Comparison of ENCODE assay signal across 8 mouse cellular contexts in genomic region chr10:83649037-83649436, GRCm38 (mm10). TPM values are rescaled to one million over a fixed set of nuclear protein-coding genes. Genes with fewer than 3 reads are reported as not detected.
DNase-seq lines count a peak whose midpoint lies in the region; ATAC-seq and TF ChIP-seq lines count a peak whose summit lies in the region.

No protein-coding gene starts in this region.

- H3K4me2 ChIP-seq in embryonic facial prominence, embryonic 11.5 days (ENCODE audit: low read depth, low read length) = peak overlapping the region; percentile 57
- H3K4me2 ChIP-seq in intestine, embryonic 15.5 days (replicated peaks) = peak overlapping the region; percentile 71
- H3K4me2 ChIP-seq in midbrain, embryonic 16.5 days (ENCODE audit: low read length) = peak overlapping the region; percentile 62

- H3K27me3 ChIP-seq in kidney, adult 2 months (replicated peaks; ENCODE audit: control insufficient read depth, insufficient read depth, low read length) = no peaks in the 10 kb centered on the region
- no peaks in the 10 kb centered on the region for H3K27me3 ChIP-seq in embryonic facial prominence, embryonic 11.5 days (ENCODE audit: control insufficient read depth, insufficient read depth, low read length)
- no peaks in the 10 kb centered on the region for H3K27me3 ChIP-seq in intestine, embryonic 15.5 days (replicated peaks)
- no peaks in the 10 kb centered on the region for H3K27me3 ChIP-seq in midbrain, embryonic 16.5 days (ENCODE audit: control insufficient read depth, insufficient read depth, low read depth, low read length)

- peaks cover 7% of the 10 kb centered on the region; the same call in 1 of the 2 replicates for H3K4me1 ChIP-seq in kidney, adult 2 months (ENCODE audit: control insufficient read depth, insufficient read depth, low read length)
- no peaks in the 10 kb centered on the region for H3K4me1 ChIP-seq in embryonic facial prominence, embryonic 11.5 days (ENCODE audit: control insufficient read depth, insufficient read depth, low read length)
- peaks cover 17% of the 10 kb centered on the region for H3K4me1 ChIP-seq in intestine, embryonic 15.5 days (replicated peaks)
- H3K4me1 ChIP-seq in midbrain, embryonic 16.5 days (ENCODE audit: control insufficient read depth, insufficient read depth, low read length) = peaks cover 30% of the 10 kb centered on the region

- H3K9ac ChIP-seq in embryonic facial prominence, embryonic 11.5 days (replicated peaks; ENCODE audit: low read length) = peak overlapping the region; percentile 77
- peak overlapping the region; percentile 82 for H3K9ac ChIP-seq in intestine, embryonic 15.5 days
- H3K9ac ChIP-seq in midbrain, embryonic 16.5 days (ENCODE audit: low read depth, low read length) = peak overlapping the region; percentile 84

- DNase-seq in kidney, adult 2 months = no peak
- no peak for DNase-seq in kidney, adult 8-10 months
- DNase-seq in embryonic facial prominence, embryonic 11.5 days (ENCODE audit: low spot score) = peak; percentile 4
- no peak for DNase-seq in retina, postnatal 1 day
- DNase-seq in left cerebral cortex, postnatal 14 days (ENCODE audit: low spot score in 2 of 2) = no peak

- H3K4me3 ChIP-seq in kidney, adult 2 months (ENCODE audit: insufficient read depth, low read depth, low read length) = peak overlapping the region; percentile 66
- H3K4me3 ChIP-seq in embryonic facial prominence, embryonic 11.5 days (ENCODE audit: low read depth, low read length) = peak overlapping the region; percentile 86
- H3K4me3 ChIP-seq in intestine, embryonic 15.5 days (replicated peaks) = peak overlapping the region; percentile 86
- H3K4me3 ChIP-seq in midbrain, embryonic 16.5 days (ENCODE audit: low read depth, low read length) = peak overlapping the region; percentile 81

- intact Hi-C loops in left cerebral cortex, postnatal 14 days (cut with DNase I) = loop anchor here (5.0 kb wide), 1 partner anchor 78 kb away; no protein-coding TSS in a partner anchor

- TF ChIP-seq CTCF in kidney, adult 2 months (conservative IDR thresholded peaks at IDR 0.05; ENCODE audit: insufficient read depth, insufficient read length, low read depth, low read length) = no peak

- 19% methylated on average over 6 of the region's 6 CpGs for WGBS in kidney, adult 2 months
- WGBS in embryonic facial prominence, embryonic 11.5 days = 38% methylated on average over 6 of the region's 6 CpGs
- WGBS in intestine, embryonic 15.5 days = 25% methylated on average over 6 of the region's 6 CpGs
- WGBS in midbrain, embryonic 16.5 days = 25% methylated on average over 6 of the region's 6 CpGs

- no peak for TF ChIP-seq POLR2A in kidney, adult 2 months (IDR thresholded peaks at IDR 0.05; ENCODE audit: low read depth, low read length)

- H3K9me3 ChIP-seq in embryonic facial prominence, embryonic 11.5 days (replicated peaks; ENCODE audit: control insufficient read depth, low read length) = no peaks in the 10 kb centered on the region
- H3K9me3 ChIP-seq in intestine, embryonic 15.5 days = no peaks in the 10 kb centered on the region
- no peaks in the 10 kb centered on the region for H3K9me3 ChIP-seq in midbrain, embryonic 16.5 days (replicated peaks; ENCODE audit: control insufficient read depth, low read length, poor library complexity, severe bottlenecking)

- H3K36me3 ChIP-seq in kidney, adult 2 months (ENCODE audit: control insufficient read depth, insufficient read depth, low read length) = no peaks in the 10 kb centered on the region
- no peaks in the 10 kb centered on the region for H3K36me3 ChIP-seq in embryonic facial prominence, embryonic 11.5 days (replicated peaks; ENCODE audit: control insufficient read depth, insufficient read depth, low read depth, low read length)
- no peaks in the 10 kb centered on the region for H3K36me3 ChIP-seq in intestine, embryonic 15.5 days
- no peaks in the 10 kb centered on the region for H3K36me3 ChIP-seq in midbrain, embryonic 16.5 days (ENCODE audit: control insufficient read depth, insufficient read depth, low read length)

- no peak for ATAC-seq in embryonic facial prominence, embryonic 11.5 days (replicated peaks; ENCODE audit: insufficient number of reproducible peaks, low FRiP score, low TSS enrichment, low read depth)
- ATAC-seq in intestine, embryonic 15.5 days = no peak
- ATAC-seq in midbrain, embryonic 16.5 days = peak; percentile 18; the same call in 1 of the 2 replicates
- no peak for ATAC-seq in granulocyte monocyte progenitor cell, adult 5-6 weeks (replicated peaks; ENCODE audit: poor library complexity, severe bottlenecking)

- no peak overlapping the region for H3K27ac ChIP-seq in kidney, adult 2 months (ENCODE audit: insufficient read depth, low read depth, low read length)
- no peak overlapping the region for H3K27ac ChIP-seq in embryonic facial prominence, embryonic 11.5 days (replicated peaks; ENCODE audit: low read depth, low read length)
- no peak overlapping the region for H3K27ac ChIP-seq in intestine, embryonic 15.5 days
- peak overlapping the region; percentile 85 for H3K27ac ChIP-seq in midbrain, embryonic 16.5 days (ENCODE audit: low read length)

RNA-seq across cellular contexts. Expression of gene Appl2, which starts 0.5 kb away (rescaled TPM):
- 17.7 and 18.7 TPM in 2 replicates for polyA plus RNA-seq in kidney, adult 2 months (2012; rRNA removed)
- polyA plus RNA-seq in embryonic facial prominence, embryonic 11.5 days (2014; fragmentation: Nextera tagmentation; extraction: Ambion mirVana) = 41.8 and 43.2 TPM in 2 replicates
- 46.0 and 49.1 TPM in 2 replicates for polyA plus RNA-seq in intestine, embryonic 15.5 days (2015; fragmentation: Nextera tagmentation; extraction: Ambion mirVana)
- polyA plus RNA-seq in midbrain, embryonic 16.5 days (2015; fragmentation: Nextera tagmentation; extraction: Ambion mirVana) = 56.1 and 58.3 TPM in 2 replicates
- total RNA-seq in granulocyte monocyte progenitor cell, adult 5-6 weeks (2014; fragmentation: Nextera tagmentation) = 14.6 and 28.9 TPM in 2 replicates
- 21.8 and 32.1 TPM in 2 replicates for total RNA-seq in granulocyte monocyte progenitor cell, adult 5-6 weeks (2017)
- total RNA-seq in left cerebral cortex, postnatal 14 days (2021) = 10 to 100 TPM; 41.8 to 45.2 TPM
